Mouse (Mus musculus) 3134 (cell line): ENCODE measurements around the gene Ptpn13.
A peak's percentile ranks its signal among the peaks of the same experiment; 100 is the strongest.

Experiments used
- DNase-seq: peaks from one replicate; pipeline ENCODE4 v3.0.0-alpha.2; 2011; ENCODE audit warnings: low spot score; ENCODE audit not compliant: insufficient read length; ENCODE audit errors: extremely low read depth

Gene Ptpn13

DNA sequence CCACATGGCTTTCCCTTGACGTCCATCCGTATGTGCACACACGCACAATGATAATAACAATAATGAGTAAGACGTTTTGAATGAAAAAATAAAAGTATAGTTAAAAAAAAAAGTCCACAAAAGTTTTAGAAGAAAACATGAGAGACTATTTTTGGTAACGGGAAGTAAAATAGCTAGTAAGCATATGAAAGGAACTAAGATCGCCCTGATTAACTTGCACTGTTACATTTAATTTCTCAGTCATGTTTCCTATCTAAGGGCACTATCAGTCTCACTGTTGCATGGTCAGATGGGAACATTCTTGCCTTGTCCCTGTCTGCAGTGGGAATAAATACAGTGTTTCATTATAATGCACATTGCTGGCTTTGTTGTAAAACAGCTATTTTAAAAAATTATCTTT lies 2.4 kb upstream of the Ptpn13 start:
- no peak for DNase-seq

DNA sequence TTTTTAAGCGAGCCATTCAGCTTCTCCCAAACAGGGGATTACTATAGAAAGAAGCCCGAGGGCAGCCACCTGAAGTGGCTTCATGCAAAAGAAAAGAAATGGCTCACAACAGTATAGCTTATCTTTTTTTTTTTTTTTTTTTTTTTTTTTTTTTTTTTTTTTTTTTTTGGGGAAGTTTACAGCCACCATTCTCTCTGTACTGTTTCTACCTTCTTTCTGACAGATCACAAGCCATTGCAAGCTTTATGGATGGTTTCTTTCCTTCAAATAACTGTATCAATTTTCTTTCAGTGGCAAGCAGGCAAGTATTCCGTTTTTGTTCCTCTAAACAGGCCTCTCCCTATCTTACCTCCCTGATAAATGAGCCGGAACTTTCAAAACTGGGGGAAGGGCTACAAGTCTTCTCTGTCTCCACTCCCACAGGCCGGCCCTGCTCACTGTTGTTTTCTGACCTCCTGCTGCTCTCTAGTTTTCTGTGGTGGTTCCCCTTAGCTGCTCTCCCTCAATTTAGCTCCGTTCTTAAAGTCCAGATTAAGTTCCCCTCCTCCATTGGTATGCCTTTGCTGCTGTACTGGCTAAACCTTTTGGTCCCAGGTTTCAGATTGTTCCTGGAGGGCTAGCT lies 1.6 kb upstream of the Ptpn13 start:
- no peak for DNase-seq

DNA sequence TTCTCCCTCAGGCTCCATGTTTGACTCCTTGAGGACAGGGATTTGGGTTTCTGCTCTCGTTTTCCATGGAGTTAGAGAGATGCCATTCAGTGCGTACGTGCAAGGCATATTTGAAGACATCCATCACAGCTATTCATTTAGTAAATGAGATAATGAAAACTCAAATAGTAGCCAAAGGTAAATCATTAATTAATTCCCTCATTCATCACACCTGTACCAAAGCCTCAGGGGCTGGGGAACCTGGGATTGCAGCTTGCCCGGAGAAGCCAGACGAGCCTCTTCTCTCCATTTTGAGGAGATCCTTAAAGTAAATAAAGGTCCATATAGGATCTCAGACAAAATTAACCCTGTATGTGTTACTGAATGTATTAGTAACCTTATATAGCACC lies 1.1 kb upstream of the Ptpn13 start:
- no peak for DNase-seq

DNA sequence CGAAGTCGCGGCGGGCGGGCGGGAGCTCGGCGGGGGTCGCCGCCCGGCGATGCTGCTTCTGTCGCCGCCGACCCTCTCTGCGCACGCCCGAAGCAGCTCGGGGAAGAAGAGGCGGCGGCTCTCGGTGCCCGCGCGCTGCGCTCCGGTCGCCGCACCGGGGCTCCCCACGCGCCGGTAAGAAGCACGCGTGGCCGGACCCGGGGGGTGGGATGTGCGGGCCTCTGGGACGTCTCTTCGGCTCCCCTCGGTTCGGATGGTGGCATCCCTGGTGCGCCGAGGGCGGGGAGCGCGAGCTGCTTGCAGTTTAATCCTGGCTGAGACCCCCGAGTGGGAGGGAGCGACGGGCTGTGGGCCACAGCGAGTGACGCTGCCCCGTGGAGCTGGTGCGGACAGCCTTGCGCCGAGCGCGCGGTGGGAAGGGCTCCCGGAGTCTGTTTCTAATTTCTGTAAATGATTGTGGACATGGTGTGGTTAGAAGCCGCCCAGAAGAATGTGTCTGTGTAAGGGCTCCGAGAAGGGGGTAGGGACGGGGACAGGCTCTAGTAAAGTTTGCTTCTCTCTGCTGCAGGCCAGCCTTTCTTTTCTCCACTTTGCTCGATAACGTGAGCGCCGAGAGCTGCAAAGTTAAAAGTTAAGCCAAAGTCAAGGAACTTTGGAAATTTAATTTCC lies 505 bp downstream of the Ptpn13 start:
- DNase-seq, result peak; percentile 71

DNA sequence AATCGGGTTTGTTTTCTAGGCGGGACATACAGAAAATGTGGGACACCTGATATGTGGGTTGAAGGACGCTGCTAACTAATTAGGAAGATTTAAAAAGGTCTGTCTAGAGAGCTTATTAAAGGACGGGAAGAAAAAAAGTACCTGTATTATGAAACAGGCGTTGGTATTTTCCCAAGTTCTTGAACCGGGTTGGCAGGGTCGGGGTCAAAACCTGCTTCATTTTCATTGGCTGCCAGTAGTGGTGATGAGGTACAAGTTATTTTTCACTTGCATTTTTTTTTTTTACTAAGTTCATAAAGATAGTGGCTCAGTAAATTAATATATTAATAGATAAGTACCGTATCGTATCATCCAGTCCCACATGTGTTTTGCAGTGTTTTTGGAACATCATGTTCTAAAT lies 1.3 kb downstream of the Ptpn13 start:
- no peak for DNase-seq

DNA sequence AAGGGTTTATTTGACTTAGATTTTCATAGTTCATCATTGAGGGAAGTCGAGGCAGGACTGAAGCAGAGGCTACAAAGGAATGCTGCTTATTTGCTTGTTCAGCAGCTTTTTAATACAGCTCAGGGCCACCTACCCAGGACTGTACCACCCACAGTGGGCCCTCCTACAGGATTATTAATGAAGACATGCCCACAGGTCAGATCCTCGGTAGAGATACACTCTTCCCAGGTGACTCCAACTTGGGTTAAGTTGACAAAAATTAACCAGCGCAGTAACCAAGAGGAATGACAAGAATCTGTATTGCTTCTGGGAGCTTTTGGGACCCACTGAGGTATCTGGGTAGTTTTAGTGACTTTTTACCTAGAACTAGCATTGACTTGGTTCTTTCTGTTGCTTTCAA lies 6.0 kb downstream of the Ptpn13 start:
- DNase-seq, result no peak

DNA sequence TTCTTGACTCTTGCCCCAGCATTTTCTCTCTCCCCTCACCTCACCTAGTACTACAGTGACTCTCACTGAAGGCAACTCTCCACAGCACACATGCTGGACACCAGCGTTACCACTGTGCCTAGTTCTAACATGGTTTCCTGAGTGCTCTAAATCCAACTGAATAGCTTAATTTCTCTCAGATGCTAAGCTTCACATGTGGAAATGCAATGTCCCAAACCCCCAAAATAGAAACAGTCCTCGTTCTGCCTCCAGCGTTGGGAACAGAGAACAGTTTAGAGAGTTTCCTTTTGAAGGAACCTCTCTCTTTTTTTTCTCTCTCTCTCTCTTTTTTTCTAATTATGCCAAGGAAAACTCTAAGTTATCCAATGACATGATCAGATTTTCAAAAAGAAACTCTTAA lies 6.5 kb downstream of the Ptpn13 start:
- no peak for DNase-seq

DNA sequence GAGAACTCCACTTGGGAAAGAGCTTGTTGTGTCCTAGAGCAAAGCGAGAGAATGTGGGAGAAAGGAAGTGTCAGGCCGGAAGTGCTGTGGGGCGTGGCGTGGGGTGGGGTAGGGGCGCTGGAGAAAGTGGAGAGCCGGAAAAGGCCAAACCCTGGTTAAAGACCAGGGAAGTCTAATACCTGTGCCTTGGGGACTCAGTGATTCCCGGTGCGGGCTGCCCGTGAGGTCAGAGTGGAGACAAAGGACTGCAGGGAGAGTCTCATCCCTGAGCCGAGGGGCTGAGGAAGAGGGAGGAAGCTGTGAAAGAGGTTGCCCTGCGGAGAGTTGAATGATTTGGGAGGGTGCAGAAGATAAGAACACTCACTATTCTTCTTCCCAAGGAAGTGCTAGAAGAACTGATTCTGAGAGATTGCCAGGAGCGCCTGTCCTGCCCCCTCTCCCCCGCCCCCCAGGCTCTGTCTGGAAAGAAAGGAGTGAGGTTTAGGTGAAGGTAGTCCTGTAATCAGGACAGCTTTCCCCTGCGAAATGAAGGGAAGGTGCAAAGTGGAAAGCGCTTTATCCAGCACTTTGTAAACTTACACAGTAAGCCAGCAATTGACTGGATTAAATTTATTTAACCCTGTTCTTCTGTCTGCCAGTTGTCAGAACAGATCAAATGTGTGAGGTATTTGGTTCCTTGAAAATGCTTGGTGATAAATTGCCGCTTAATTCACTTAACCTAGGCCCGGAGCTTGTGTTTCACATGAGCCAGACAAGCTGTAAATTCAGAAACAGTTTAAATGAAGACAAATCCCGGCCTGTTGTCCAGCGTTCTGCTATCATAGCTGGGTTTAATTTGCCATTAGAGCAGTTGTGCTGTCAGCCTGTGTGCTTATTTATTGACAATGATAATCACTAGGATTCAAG lies 11.3 kb downstream of the Ptpn13 start:
- no peak for DNase-seq

DNA sequence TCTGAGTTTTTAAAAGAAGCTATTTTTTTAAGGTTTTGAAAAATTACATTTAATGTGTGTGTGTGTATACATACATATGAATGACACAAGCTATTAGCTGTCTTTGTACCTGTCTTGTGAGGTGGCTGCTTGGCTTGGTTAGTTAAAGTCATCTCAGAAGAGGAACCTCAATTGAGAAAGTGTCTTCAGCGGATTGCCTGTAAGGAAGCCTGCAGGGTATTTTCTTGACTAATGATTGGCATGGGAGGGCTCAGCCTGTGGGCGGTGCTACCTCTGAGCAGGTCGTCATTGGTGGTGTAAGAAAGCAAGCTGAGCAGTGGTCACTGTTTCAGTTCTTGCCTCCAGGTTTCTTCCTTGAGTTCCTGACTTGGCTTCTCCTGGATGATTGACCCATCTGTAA lies 12.7 kb downstream of the Ptpn13 start:
- DNase-seq, result no peak

DNA sequence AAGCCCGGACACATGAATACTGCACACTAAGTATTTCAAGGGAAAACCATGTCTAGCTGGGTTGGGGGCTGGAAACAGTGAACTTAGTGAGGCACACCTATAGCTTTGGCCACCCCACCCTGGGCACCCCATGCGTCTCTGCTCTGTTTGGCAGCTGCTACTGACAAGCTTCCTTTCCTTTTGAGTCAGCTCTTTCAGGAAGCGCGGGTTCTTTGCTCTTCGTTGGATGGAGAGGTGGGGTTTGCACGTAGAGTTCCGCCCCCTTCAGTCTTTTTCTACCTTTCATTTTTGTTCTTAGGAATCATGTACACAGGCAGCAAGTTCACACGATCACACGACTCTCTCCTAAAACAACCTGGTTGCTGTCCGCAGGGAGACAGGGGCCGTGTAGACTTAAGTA lies 14.2 kb downstream of the Ptpn13 start:
- DNase-seq, result no peak

DNA sequence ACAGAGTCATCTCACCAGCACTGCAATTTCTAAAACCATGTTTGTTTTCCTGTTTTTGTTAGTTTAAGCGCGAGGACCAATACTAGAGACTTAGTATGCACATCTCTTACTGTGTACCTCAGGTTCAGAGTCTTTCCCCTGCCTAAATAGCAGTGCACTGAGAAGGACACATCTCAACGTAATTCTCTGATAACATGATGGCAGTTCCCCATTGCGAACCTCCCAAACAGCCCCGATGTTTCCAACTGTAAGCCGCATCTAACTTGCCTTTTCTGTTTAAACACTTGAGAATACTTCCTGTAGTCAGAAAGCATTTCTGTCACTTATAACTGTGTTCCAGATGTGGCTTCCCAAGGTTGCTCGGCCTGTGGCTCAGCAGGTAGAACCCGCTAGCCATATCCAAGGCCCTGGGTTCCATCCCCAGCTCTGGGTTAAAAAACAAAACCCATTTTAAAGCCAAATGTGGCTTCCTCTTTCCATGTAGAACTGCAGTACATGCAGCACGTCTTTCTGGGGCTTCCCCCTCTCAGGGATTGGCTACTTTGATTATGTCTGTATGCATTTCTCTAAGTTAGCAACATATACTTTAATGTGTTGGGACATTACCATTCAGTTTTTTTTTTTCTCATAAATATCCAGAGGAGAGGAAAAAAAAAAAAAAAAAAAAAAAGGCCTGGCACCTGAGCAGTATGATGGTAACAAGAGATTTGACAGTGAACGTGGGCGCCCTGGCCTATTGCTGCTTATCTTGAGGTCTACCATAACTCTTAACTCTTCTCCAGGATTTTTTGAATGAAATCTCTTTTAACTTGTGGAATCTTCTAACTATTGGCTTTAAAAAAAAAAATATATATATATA lies 15.7 kb downstream of the Ptpn13 start:
- DNase-seq, result no peak

DNA sequence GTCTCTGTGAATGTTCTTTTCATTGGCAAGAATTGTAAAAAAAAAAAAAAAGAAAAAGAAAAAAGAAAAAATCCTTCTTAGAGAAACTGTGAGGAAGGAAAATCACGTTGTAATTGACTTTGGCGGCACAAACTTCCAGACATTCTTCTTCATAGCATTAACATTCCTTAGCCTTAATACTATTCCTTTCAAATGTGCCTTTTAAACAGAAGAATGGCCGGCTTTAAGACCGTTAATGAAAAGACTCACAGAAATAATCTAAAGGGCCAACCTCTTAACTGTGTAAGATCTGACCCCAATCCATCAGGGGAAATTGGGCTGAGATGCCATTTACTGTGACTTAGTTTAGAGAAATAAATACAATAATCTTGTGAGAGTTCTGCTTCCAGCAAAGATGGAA lies 16.7 kb downstream of the Ptpn13 start:
- DNase-seq, result no peak

DNA sequence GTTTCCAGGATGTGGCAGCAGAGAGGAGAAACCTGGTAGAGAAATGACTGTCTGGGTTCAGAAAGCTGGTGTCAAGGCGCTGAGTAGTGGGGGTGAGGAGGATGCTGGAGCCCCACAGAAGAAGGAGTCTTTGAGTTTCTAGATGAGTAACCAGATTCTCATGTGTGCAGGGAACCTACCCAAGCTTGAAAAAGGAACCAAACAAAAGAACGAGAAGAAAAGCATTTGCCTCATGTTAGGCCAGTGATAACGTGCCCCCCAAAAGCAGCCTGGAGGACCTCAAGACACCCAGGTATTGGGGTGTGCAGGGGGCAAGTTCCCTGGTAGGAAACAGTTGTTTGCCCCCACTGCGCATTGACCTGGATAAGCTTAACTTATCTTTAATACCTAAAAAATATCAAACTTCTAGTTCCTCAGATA lies 17.3 kb downstream of the Ptpn13 start:
- DNase-seq, result no peak

DNA sequence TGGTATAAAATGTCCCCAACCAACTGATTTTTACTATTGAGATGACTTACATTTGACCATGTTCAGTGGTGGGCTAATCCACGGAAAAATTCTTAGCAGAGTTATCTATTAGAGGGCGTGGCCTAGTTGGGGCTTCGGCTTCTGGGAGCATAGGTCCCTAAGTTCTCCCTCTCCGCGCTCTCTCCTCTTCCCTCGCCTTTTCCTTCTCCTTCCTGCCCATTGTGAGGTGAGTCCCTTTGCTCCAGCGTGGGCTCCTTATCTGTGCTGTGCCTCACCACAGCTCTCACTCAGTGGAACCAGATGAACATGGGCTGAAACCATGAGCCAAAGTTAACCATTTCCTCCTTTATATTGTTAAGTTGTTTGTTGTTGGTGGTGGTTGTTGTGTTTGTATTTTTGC lies 17.9 kb downstream of the Ptpn13 start:
- no peak for DNase-seq

DNA sequence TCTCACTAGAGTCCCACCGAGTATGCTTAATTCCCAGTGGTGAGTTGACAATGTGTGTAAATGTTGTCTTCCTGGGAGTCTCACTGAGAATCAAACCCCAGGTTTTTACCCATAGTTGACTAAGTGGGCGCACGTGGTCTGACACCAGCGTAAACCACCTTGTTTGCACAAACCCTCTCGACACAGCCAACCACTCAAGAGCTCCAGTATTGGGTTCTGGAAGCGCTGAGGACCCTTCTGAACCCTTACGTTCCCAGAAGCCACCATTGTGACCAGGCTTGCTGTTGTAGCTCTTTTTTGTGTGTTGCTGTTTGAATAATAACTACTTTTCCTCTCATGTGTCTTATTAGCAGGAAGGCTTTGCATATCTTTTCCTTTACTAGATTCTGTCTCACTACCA lies 20.4 kb downstream of the Ptpn13 start:
- DNase-seq, result no peak

DNA sequence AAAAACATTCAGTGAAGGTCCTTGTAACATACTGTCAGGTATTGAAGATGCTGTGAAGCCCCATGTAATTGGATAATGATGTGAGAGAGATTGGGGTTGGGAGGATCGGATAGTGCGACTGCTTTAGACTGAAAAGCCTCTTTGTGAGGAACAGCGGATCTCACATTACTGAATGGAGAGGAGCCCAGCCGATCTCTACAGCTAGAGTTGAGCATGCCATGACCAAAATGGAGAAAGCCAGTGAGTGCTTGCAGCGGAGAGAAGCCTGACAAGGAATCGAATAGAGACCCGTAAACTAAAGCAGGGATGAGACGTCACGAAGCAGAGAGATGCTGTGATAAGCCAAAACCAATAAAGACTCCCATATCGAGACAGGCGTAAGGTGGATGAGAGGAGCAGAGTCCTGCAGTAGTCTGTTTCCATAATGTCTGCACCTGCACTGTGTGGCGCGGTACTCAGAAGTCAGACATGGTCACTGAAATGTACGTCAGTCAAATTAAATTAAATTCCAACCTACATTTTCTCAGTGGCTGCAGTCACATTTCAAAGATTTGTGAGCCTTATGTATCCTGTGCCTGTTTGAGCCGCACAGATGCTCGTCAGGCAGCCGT lies 22.9 kb downstream of the Ptpn13 start:
- DNase-seq, result no peak

DNA sequence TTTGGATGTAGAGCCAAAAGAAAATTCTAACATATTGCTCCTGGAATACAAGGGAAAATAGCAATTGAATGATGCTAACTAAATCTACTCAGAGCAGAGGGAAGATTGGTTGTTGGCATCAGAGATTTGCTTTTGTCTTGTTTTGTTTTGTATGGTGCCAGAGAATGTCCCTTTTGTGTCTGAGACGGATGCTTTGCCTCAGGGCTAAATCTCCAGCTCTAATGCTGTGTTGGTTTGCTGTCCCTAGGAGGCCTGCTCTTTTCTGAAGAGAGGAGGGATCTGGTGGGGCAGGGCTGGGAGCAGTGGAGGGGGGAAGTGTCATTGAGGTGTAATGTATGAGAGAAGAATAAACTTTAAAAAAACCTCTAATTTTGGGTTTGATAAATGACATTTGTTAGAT lies 23.5 kb downstream of the Ptpn13 start:
- DNase-seq, result no peak

DNA sequence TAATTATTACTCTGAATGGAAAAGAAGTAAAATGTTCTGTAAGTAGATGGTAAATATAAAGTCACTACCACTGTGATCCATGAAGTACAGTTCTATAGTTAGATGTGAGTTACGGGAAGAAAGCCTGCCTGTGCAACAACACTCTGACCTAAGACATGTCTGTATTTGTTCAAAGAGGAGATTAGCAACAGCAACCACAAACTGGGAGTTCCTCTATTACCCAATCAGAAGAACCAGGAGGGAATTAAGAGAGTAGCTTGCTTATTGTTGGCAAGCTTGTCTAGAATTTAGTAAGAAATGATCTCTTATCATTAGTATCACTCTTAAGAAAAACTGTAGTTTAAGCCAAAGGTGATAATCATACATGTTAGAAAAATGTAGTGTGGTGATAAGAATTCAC lies 25.7 kb downstream of the Ptpn13 start:
- no peak for DNase-seq

DNA sequence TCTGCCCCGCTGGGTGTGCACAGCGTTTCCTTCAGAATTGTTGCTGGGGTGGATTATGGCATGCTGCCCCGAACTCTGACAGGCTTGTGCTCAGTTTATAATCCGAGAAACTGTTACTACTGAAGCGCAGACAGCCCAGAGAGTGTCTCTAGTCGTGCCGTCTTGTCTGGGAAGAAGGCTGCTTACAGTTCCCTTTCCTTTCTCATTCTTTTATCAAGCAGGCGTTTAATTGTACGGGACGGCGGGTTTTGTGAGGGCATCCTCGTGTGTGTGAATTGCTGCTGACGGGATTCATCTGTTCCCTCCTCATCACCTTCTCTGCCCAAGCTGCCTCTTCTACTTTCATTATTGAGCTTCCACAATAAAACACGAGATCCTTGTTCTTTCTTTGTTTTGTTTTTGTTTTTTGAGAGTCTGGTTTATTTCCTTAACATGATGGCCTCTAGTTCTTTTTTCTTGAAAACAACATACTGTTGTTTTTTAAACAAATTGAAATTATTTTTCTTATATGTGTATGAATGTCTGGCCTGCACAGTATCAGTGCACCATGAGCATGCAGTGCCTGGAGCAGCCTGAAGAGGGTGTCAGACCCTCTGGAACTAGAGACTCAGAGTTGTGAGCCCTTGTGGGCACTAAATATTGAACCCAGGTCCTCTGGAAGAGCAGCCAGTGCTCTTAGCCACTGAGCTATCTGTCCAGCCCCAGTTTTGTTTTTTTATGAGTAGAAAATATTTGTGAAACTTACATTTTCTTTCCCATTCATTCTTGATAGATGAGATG lies 28.6 kb downstream of the Ptpn13 start:
- no peak for DNase-seq

DNA sequence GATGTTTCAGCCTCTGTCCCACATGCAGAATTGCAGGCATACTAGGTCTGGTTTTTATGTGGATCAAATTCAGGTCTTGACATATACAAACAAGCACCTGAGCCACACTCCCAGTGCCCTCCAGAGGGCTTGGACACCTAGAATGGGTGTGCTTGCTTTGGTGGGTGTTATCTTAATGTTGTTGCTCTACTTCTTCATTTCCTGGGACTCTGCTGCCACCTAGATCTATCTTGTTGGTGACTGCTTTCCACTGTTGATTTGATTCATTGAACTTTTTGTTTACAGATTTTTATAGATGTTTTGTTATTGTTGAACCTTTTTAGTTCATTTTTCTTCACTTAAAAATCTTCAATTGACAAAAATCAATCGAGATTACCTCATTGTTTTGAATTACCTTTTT lies 31.8 kb downstream of the Ptpn13 start:
- no peak for DNase-seq
